In genomic region chr17:29508927-29509608, GRCm38 (mm10) we compare ENCODE assay signal across 18 mouse cellular contexts. TPM values are rescaled to one million over a fixed set of nuclear protein-coding genes. Genes with fewer than 3 reads are reported as not detected.
A peak's percentile ranks its signal among the peaks of the same experiment; 100 is the strongest.
DNase-seq lines count a peak whose midpoint lies in the region; ATAC-seq lines count a peak whose summit lies in the region.
"Had no signal": no experiment of that assay in that cellular context is flagged by ENCODE, and none has a peak within 500 bp of the region (broad histone marks: within the 10 kb centered on the region; RNA-seq: fewer than 3 reads in every experiment).

No protein-coding gene starts in this region.

- H3K27ac ChIP-seq in heart, embryonic 12.5 days (ENCODE audit: poor library complexity, severe bottlenecking), result no peak overlapping the region; the same call in 1 of the 2 replicates
- H3K27ac ChIP-seq in liver, embryonic 11.5 days (ENCODE audit: low read depth, low read length), result peak overlapping the region; percentile 40
- H3K27ac ChIP-seq: hindbrain, embryonic 15.5 days; midbrain, embryonic 15.5 days had no signal

- no peak overlapping the region for H3K4me3 ChIP-seq in heart, embryonic 12.5 days
- no peak overlapping the region for H3K4me3 ChIP-seq in liver, embryonic 11.5 days (ENCODE audit: low read depth, low read length)
- H3K4me3 ChIP-seq: hindbrain, embryonic 15.5 days; midbrain, embryonic 15.5 days had no signal

- ATAC-seq in heart, embryonic 12.5 days (ENCODE audit: insufficient number of reproducible peaks, low FRiP score), result peak; percentile 86
- peak; percentile 60 for ATAC-seq in liver, embryonic 11.5 days (replicated peaks; ENCODE audit: low FRiP score)
- ATAC-seq: midbrain, embryonic 15.5 days had no signal

- no peaks in the 10 kb centered on the region for H3K36me3 ChIP-seq in heart, embryonic 12.5 days
- no peaks in the 10 kb centered on the region for H3K36me3 ChIP-seq in liver, embryonic 11.5 days (ENCODE audit: control insufficient read depth, insufficient read depth, low read length)
- H3K36me3 ChIP-seq: hindbrain, embryonic 15.5 days; midbrain, embryonic 15.5 days had no signal

- no peak overlapping the region for H3K9ac ChIP-seq in heart, embryonic 12.5 days
- H3K9ac ChIP-seq in liver, embryonic 11.5 days (ENCODE audit: low read depth, low read length), result no peak overlapping the region; the same call in 1 of the 2 replicates
- H3K9ac ChIP-seq: hindbrain, embryonic 15.5 days; midbrain, embryonic 15.5 days had no signal

- H3K4me2 ChIP-seq in heart, embryonic 12.5 days, result no peak overlapping the region
- H3K4me2 ChIP-seq in liver, embryonic 11.5 days, result no peak overlapping the region
- H3K4me2 ChIP-seq: hindbrain, embryonic 15.5 days; midbrain, embryonic 15.5 days had no signal

- H3K9me3 ChIP-seq in heart, embryonic 12.5 days (replicated peaks), result no peaks in the 10 kb centered on the region
- H3K9me3 ChIP-seq in liver, embryonic 11.5 days (ENCODE audit: control insufficient read depth, low read length), result no peaks in the 10 kb centered on the region
- H3K9me3 ChIP-seq: hindbrain, embryonic 15.5 days; midbrain, embryonic 15.5 days had no signal

- 65% methylated on average over 12 of the region's 12 CpGs for WGBS in heart, embryonic 12.5 days
- WGBS in liver, embryonic 11.5 days, result 59% methylated on average over 12 of the region's 12 CpGs

- DNase-seq in heart, adult 8-10 months (ENCODE audit: low spot score), result no peak
- DNase-seq in A20 (ENCODE audit: low read depth, low spot score), result peak; percentile 61
- peak; percentile 56 for DNase-seq in R1 (ENCODE audit: low read depth, low spot score)
- no peak for DNase-seq in liver, embryonic 11.5 days (ENCODE audit: low spot score)
- DNase-seq in left cerebral cortex, adult 18-20 months (ENCODE audit: low spot score in 2 of 2), result no peak
- DNase-seq in natural killer cell, adult 2 months (ENCODE audit: low spot score in 2 of 2), result no peak
- DNase-seq in cerebellum, postnatal 36 days, result no peak
- DNase-seq: cerebellum, postnatal 10 days; kidney, adult 18-20 months; lung, postnatal 36 days had no signal

- H3K4me1 ChIP-seq in heart, embryonic 12.5 days (replicated peaks), result no peaks in the 10 kb centered on the region
- peaks cover 21% of the 10 kb centered on the region for H3K4me1 ChIP-seq in liver, embryonic 11.5 days (replicated peaks; ENCODE audit: control insufficient read depth, insufficient read depth, low read length)
- H3K4me1 ChIP-seq: hindbrain, embryonic 15.5 days; midbrain, embryonic 15.5 days had no signal

- no peaks in the 10 kb centered on the region for H3K27me3 ChIP-seq in heart, embryonic 12.5 days (replicated peaks)
- H3K27me3 ChIP-seq in liver, embryonic 11.5 days (replicated peaks; ENCODE audit: control insufficient read depth, insufficient read depth, low read length), result no peaks in the 10 kb centered on the region
- H3K27me3 ChIP-seq: hindbrain, embryonic 15.5 days; midbrain, embryonic 15.5 days had no signal

RNA-seq across cellular contexts. Expression of gene Pim1, which starts 18.5 kb away (rescaled TPM):
- polyA plus RNA-seq in heart, embryonic 12.5 days (2016; fragmentation: Nextera tagmentation; extraction: Ambion mirVana), result 25.1 and 27.0 TPM in 2 replicates
- total RNA-seq in heart, adult 8-10 months (2022), result 10 to 100 TPM; 16.0 to 22.3 (median 17.4) TPM
- polyA plus RNA-seq in liver, embryonic 11.5 days (2014; fragmentation: Nextera tagmentation; extraction: Ambion mirVana), result 41.6 and 47.0 TPM in 2 replicates
- total RNA-seq in left cerebral cortex, adult 18-20 months (2021), result 10 to 100 TPM in 1 of 2 experiments, 1 to 10 TPM in 1; 6.9 to 16.9 TPM

RNA-seq across cellular contexts. Expression of gene Gm17657, which starts 40.4 kb away (rescaled TPM):
- not detected in 2 replicates for polyA plus RNA-seq in heart, embryonic 12.5 days (2016; fragmentation: Nextera tagmentation; extraction: Ambion mirVana)
- total RNA-seq in heart, adult 8-10 months (2022), result not detected
- polyA plus RNA-seq in liver, embryonic 11.5 days (2014; fragmentation: Nextera tagmentation; extraction: Ambion mirVana), result 0.11 TPM in 1 of 2 replicates, not detected in the other
- total RNA-seq in left cerebral cortex, adult 18-20 months (2021), result not detected
- total RNA-seq: adrenal gland, postnatal 4 days; gastrocnemius, postnatal 4 days had no signal
- polyA plus RNA-seq: heart, postnatal 0 days; hindbrain, embryonic 15.5 days; large intestine, adult 2 months; midbrain, embryonic 15.5 days; neural tube, embryonic 11.5 days had no signal

RNA-seq across cellular contexts. Expression of gene Tbc1d22b, which starts 40.5 kb away (rescaled TPM):
- 13.8 and 14.9 TPM in 2 replicates for polyA plus RNA-seq in heart, embryonic 12.5 days (2016; fragmentation: Nextera tagmentation; extraction: Ambion mirVana)
- 10 to 100 TPM; 11.3 to 13.5 (median 11.9) TPM for total RNA-seq in heart, adult 8-10 months (2022)
- 11.5 and 11.8 TPM in 2 replicates for polyA plus RNA-seq in liver, embryonic 11.5 days (2014; fragmentation: Nextera tagmentation; extraction: Ambion mirVana)
- 10 to 100 TPM; 36.4 to 38.5 TPM for total RNA-seq in left cerebral cortex, adult 18-20 months (2021)

RNA-seq across cellular contexts. Expression of gene Tmem217, which starts 43.1 kb away (rescaled TPM):
- polyA plus RNA-seq in heart, embryonic 12.5 days (2016; fragmentation: Nextera tagmentation; extraction: Ambion mirVana), result 0.80 and 1.0 TPM in 2 replicates
- not detected for total RNA-seq in heart, adult 8-10 months (2022)
- 0.42 and 0.52 TPM in 2 replicates for polyA plus RNA-seq in liver, embryonic 11.5 days (2014; fragmentation: Nextera tagmentation; extraction: Ambion mirVana)
- total RNA-seq in left cerebral cortex, adult 18-20 months (2021), result not detected
- total RNA-seq: gastrocnemius, postnatal 4 days had no signal
- polyA plus RNA-seq: large intestine, adult 2 months had no signal

Comparison
In these comparisons a context has a peak if more than half of its experiments do, and no peak if none do; other contexts are left out.
1. DNase-seq: peak in A20 (single experiment) and R1 (single experiment); none in heart, adult 8-10 months (single experiment), liver, embryonic 11.5 days (single experiment), left cerebral cortex, adult 18-20 months (0 of 2), natural killer cell, adult 2 months (0 of 2) and cerebellum, postnatal 36 days (0 of 2).